Mouse (Mus musculus) intestine, embryonic 16.5 days (tissue): ENCODE data around the gene Ctsw. TPM values are rescaled to one million over a fixed set of nuclear protein-coding genes. Genes with fewer than 3 reads are reported as not detected.

ENCODE experiments used
- ATAC-seq: fragments of 200-750 bp; cut with Nextera tagmentation; 2 replicates; pipeline ENCODE4 v1.8.0; 2017; ENCODE audit warnings: moderate TSS enrichment, moderate library complexity
- H3K27ac ChIP-seq: fragments of 300-500 bp; sonication (generic); 2 replicates; pipeline ENCODE4 v1.5.1; 2014; ENCODE audit warnings: mild to moderate bottlenecking, low read length
- H3K27me3 ChIP-seq: fragments of 300-500 bp; sonication (generic); replicated peaks from 2 replicates; pipeline ENCODE4 v1.6.1; 2014; ENCODE audit warnings: low read length, control low read depth, mixed read lengths; ENCODE audit not compliant: control insufficient read depth, insufficient read depth
- H3K36me3 ChIP-seq: fragments of 300-500 bp; sonication (generic); 2 replicates; pipeline ENCODE4 v1.6.1; 2014; ENCODE audit warnings: low read length, control low read depth; ENCODE audit not compliant: control insufficient read depth, insufficient read depth
- H3K4me1 ChIP-seq: fragments of 300-500 bp; sonication (generic); 2 replicates; pipeline ENCODE4 v1.6.1; 2014; ENCODE audit warnings: low read length, control low read depth, mixed read lengths; ENCODE audit not compliant: control insufficient read depth, insufficient read depth
- H3K4me2 ChIP-seq: fragments of 300-500 bp; sonication (generic); 2 replicates; pipeline ENCODE4 v1.6.1; 2014; ENCODE audit warnings: low read depth, low read length, control low read depth
- H3K4me3 ChIP-seq: fragments of 300-500 bp; sonication (generic); 2 replicates; pipeline ENCODE4 v1.5.1; 2014; ENCODE audit warnings: mild to moderate bottlenecking, low read length
- H3K9ac ChIP-seq: fragments of 300-500 bp; sonication (generic); 2 replicates; pipeline ENCODE4 v1.6.1; 2014; ENCODE audit warnings: low read depth, low read length
- H3K9me3 ChIP-seq: fragments of 300-500 bp; sonication (generic); 2 replicates; pipeline ENCODE4 v1.6.1; 2016; ENCODE audit warnings: low read length, control low read depth; ENCODE audit not compliant: control insufficient read depth
- WGBS: fragments of 180-500 bp; shearing (Covaris S2); extraction: QIAGEN DNeasy Blood & Tissue Kit; methylation state at CpG from one replicate; pipeline ENCODE4 v1.1.7; 2014; 5-methylcytosine and 5-hydroxymethylcytosine counted together
- polyA plus RNA-seq: library from polyadenylated mRNA; unstranded; fragments of >200 nt; fragmentation: Nextera tagmentation; extraction: Ambion mirVana; gene quantifications from 2 replicates; pipeline ENCODE4 v1.2.1, GENCODE M21; 2015

Ctsw gene
- polyA plus RNA-seq = 1.7 and 2.8 TPM in 2 replicates

- ATAC-seq = no peak
- Histone ChIP-seq H3K4me3 (no peak within 1 kb of the TSS), H3K27me3 (no peaks in the 10 kb centered on the region), H3K9me3 (no peaks in the 10 kb centered on the region), H3K4me1 (no peaks in the 10 kb centered on the region), H3K36me3 (peaks cover 18% of the 10 kb centered on the region), H3K27ac (no peak within 1 kb of the TSS), H3K4me2 (no peak within 1 kb of the TSS), H3K9ac (no peak within 1 kb of the TSS)
- WGBS = 52% methylated on average over 5 of the region's 5 CpGs
Measured at GRCm38 (mm10) chr19:5468374-5468773, at the start of gene Ctsw. Gene Ctsw (minus strand): TSS chr19:5468507.

- WGBS = 76% methylated on average over 8 of the region's 8 CpGs
- Histone ChIP-seq H3K4me1 (peaks cover 15% of the 10 kb centered on the region), H3K4me2 (no peak overlapping the region), H3K27me3 (no peaks in the 10 kb centered on the region), H3K27ac (peak overlapping the region; percentile 17), H3K36me3 (no peaks in the 10 kb centered on the region), H3K9me3 (no peaks in the 10 kb centered on the region), H3K9ac (no peak overlapping the region), H3K4me3 (no peak overlapping the region)
- ATAC-seq = peak; percentile 29; the same call in 1 of the 2 replicates
Measured at GRCm38 (mm10) chr19:5516906-5517505, 48.7 kb upstream of the Ctsw start.

GRCm38 (mm10) chr19:5515840-5516777 is 47.8 kb upstream of the Ctsw start:
- WGBS = 68% methylated on average over 7 of the region's 7 CpGs
- Histone ChIP-seq H3K9ac (no peak overlapping the region), H3K27me3 (no peaks in the 10 kb centered on the region), H3K27ac (peak overlapping the region; percentile 65), H3K4me1 (peaks cover 19% of the 10 kb centered on the region), H3K9me3 (no peaks in the 10 kb centered on the region), H3K4me3 (no peak overlapping the region), H3K4me2 (no peak overlapping the region), H3K36me3 (no peaks in the 10 kb centered on the region)
- ATAC-seq = peak; percentile 62

- no peak overlapping the region for H3K27ac ChIP-seq
- no peak overlapping the region for H3K4me2 ChIP-seq
- no peaks in the 10 kb centered on the region for H3K27me3 ChIP-seq
- H3K9me3 ChIP-seq = no peaks in the 10 kb centered on the region
- no peak overlapping the region for H3K4me3 ChIP-seq
- 84% methylated on average over 3 of the region's 3 CpGs for WGBS
- H3K9ac ChIP-seq = no peak overlapping the region
- ATAC-seq = no peak
- H3K4me1 ChIP-seq = peaks cover 27% of the 10 kb centered on the region
- no peaks in the 10 kb centered on the region for H3K36me3 ChIP-seq
Measured at GRCm38 (mm10) chr19:5513005-5513349, 44.7 kb upstream of the Ctsw start.

GRCm38 (mm10) chr19:5512091-5513004 is 44.0 kb upstream of the Ctsw start:
- WGBS = 78% methylated on average over 12 of the region's 12 CpGs
- no peaks in the 10 kb centered on the region for H3K27me3 ChIP-seq
- H3K9me3 ChIP-seq = no peaks in the 10 kb centered on the region
- H3K4me3 ChIP-seq = no peak overlapping the region
- no peak overlapping the region for H3K27ac ChIP-seq
- peaks cover 27% of the 10 kb centered on the region for H3K4me1 ChIP-seq
- no peak overlapping the region for H3K9ac ChIP-seq
- no peak for ATAC-seq
- H3K36me3 ChIP-seq = no peaks in the 10 kb centered on the region
- no peak overlapping the region for H3K4me2 ChIP-seq

GRCm38 (mm10) chr19:5511074-5511632 is 42.8 kb upstream of the Ctsw start:
- ATAC-seq = 0 out of 2 replicates have a peak, but pooled peaks have one; percentile 1
- Histone ChIP-seq H3K9me3 (no peaks in the 10 kb centered on the region), H3K4me1 (peaks cover 21% of the 10 kb centered on the region), H3K9ac (peak overlapping the region; percentile 73), H3K4me3 (peak overlapping the region; percentile 60), H3K4me2 (peak overlapping the region; percentile 86), H3K27ac (peak overlapping the region; percentile 48), H3K36me3 (no peaks in the 10 kb centered on the region), H3K27me3 (no peaks in the 10 kb centered on the region)
- WGBS = 50% methylated on average over 15 of the region's 15 CpGs

GRCm38 (mm10) chr19:5510031-5511026 is 42.0 kb upstream of the Ctsw start, which contains the start of gene Snx32:
Gene Snx32 (minus strand): TSS chr19:5510538.
- H3K4me2 ChIP-seq = peak within 1 kb of the TSS; percentile 86
- H3K36me3 ChIP-seq = no peaks in the 10 kb centered on the region
- H3K9me3 ChIP-seq = no peaks in the 10 kb centered on the region
- peak within 1 kb of the TSS; percentile 60 for H3K4me3 ChIP-seq
- ATAC-seq = peak; percentile 98
- WGBS = 4% methylated on average over 47 of the region's 47 CpGs
- H3K27ac ChIP-seq = peak within 1 kb of the TSS; percentile 48
- H3K9ac ChIP-seq = peak within 1 kb of the TSS; percentile 73
- no peaks in the 10 kb centered on the region for H3K27me3 ChIP-seq
- H3K4me1 ChIP-seq = peaks cover 18% of the 10 kb centered on the region

- H3K36me3 ChIP-seq = no peaks in the 10 kb centered on the region
- 52% methylated on average over 17 of the region's 17 CpGs for WGBS
- H3K4me3 ChIP-seq = no peak within 1 kb of the TSS
Measured at GRCm38 (mm10) chr19:5503687-5504086, 35.4 kb upstream of the Ctsw start, which contains the start of gene 1700020D05Rik. Gene 1700020D05Rik (minus strand): TSS chr19:5503787.

More at GRCm38 (mm10) chr19:5503687-5504086, 35.4 kb upstream of the Ctsw start, which contains the start of gene 1700020D05Rik:
- Histone ChIP-seq H3K4me2 (no peak within 1 kb of the TSS), H3K4me1 (0 out of 2 replicates have a peak, but pooled peaks cover 2% of the 10 kb centered on the region), H3K9ac (no peak within 1 kb of the TSS), H3K9me3 (no peaks in the 10 kb centered on the region), H3K27me3 (no peaks in the 10 kb centered on the region), H3K27ac (no peak within 1 kb of the TSS)
- ATAC-seq = no peak
